Mouse (Mus musculus) CH12.LX (cell line): Measurements from ENCODE around the gene Gata2. TPM values are rescaled to one million over a fixed set of nuclear protein-coding genes. Genes with fewer than 3 reads are reported as not detected.

Experiments
- DNase-seq: peaks from one replicate; pipeline ENCODE4 v3.0.0-alpha.2; 2013; ENCODE audit errors: extremely low read depth
- H3K27ac ChIP-seq: 2 replicates; pipeline ENCODE4 v1.5.1; 2012; ENCODE audit warnings: low read depth, mild to moderate bottlenecking, control low read depth, moderate library complexity; ENCODE audit not compliant: insufficient read depth
- H3K27me3 ChIP-seq: replicated peaks from 2 replicates; pipeline ENCODE3; 2012; ENCODE audit warnings: inconsistent platforms
- H3K36me3 ChIP-seq, 2 experiments: replicated peaks in 1 of 2; 2 replicates each; pipeline versions ENCODE3 to v1.6.1; 2012; ENCODE audit warnings: inconsistent platforms in 1 of 2, low read length in 1 of 2, mild to moderate bottlenecking in 1 of 2, mixed read lengths in 1 of 2, moderate library complexity in 1 of 2; ENCODE audit not compliant: control insufficient read depth in 1 of 2, insufficient read depth in 1 of 2
- H3K4me1 ChIP-seq, 2 experiments: 2 replicates each; pipeline ENCODE4 v1.6.1; 2012; ENCODE audit warnings: inconsistent platforms in 1 of 2, moderate library complexity in 1 of 2; ENCODE audit not compliant: insufficient read depth in 2 of 2, control insufficient read depth in 1 of 2
- H3K4me2 ChIP-seq: 2 replicates; pipeline ENCODE4 v1.6.1; 2012; ENCODE audit warnings: low read depth, mild to moderate bottlenecking, control low read depth; ENCODE audit not compliant: poor library complexity, insufficient read depth, severe bottlenecking
- H3K4me3 ChIP-seq, 3 experiments: fragments of 150-350 bp in 1 of 3; sonication (generic) in 1 of 3; replicated peaks in 1 of 3; 2 replicates each; pipeline versions ENCODE3 to v1.5.1; 2011 to 2012; ENCODE audit warnings: low read depth in 2 of 3, low read length in 2 of 3, mild to moderate bottlenecking in 2 of 3, moderate library complexity in 2 of 3, control low read depth in 1 of 3, improper control_type of control experiment in 1 of 3, inconsistent platforms in 1 of 3, mixed read lengths in 1 of 3; ENCODE audit not compliant: poor library complexity in 1 of 3
- H3K79me2 ChIP-seq: replicated peaks from 2 replicates; pipeline ENCODE4 v1.6.1; 2012; ENCODE audit warnings: mild to moderate bottlenecking, moderate library complexity; ENCODE audit not compliant: control insufficient read depth, poor library complexity, insufficient read depth, severe bottlenecking; ENCODE audit errors: extremely low read depth
- H3K9ac ChIP-seq: 2 replicates; pipeline ENCODE4 v1.6.1; 2012; ENCODE audit warnings: low read depth, mild to moderate bottlenecking, control low read depth, moderate library complexity; ENCODE audit not compliant: insufficient read depth
- H3K9me3 ChIP-seq: replicated peaks from 2 replicates; pipeline ENCODE3; 2012; ENCODE audit warnings: low read length, inconsistent platforms, mixed read lengths
- CHD1 ChIP-seq: IDR thresholded peaks from 2 replicates; pipeline ENCODE4 v1.6.1; 2012; ENCODE audit warnings: low read depth, low read length, improper control_type of control experiment, inconsistent platforms
- CTCF ChIP-seq, 2 experiments: IDR thresholded peaks in 1 of 2; conservative IDR thresholded peaks in 1 of 2; 2 replicates each; pipeline ENCODE4 v1.5.1; 2011 to 2012; ENCODE audit warnings: low read depth in 2 of 2, low read length in 2 of 2, improper control_type of control experiment in 1 of 2, inconsistent platforms in 1 of 2, mild to moderate bottlenecking in 1 of 2, moderate library complexity in 1 of 2
- E2F4 ChIP-seq: IDR thresholded peaks from 2 replicates; pipeline ENCODE4 v1.6.1; 2011; ENCODE audit warnings: low read depth, low read length, improper control_type of control experiment; ENCODE audit not compliant: insufficient replicate concordance
- ELF1 ChIP-seq: IDR thresholded peaks from 2 replicates; pipeline ENCODE4 v1.6.1; 2014; ENCODE audit warnings: low read depth, mild to moderate bottlenecking, inconsistent platforms, low read length, improper control_type of control experiment
- GABPA ChIP-seq: IDR thresholded peaks from 2 replicates; pipeline ENCODE4 v1.6.1; 2012; ENCODE audit warnings: low read depth, low read length, improper control_type of control experiment, inconsistent platforms; ENCODE audit not compliant: insufficient replicate concordance
- IRF4 ChIP-seq: IDR thresholded peaks from 2 replicates; pipeline ENCODE4 v1.6.1; 2014; ENCODE audit warnings: low read depth, mild to moderate bottlenecking, inconsistent platforms, low read length, improper control_type of control experiment
- MAFK ChIP-seq: IDR thresholded peaks from 2 replicates; pipeline ENCODE4 v1.6.1; 2011; ENCODE audit warnings: low read length, improper control_type of control experiment; ENCODE audit not compliant: insufficient replicate concordance
- MAZ ChIP-seq: IDR thresholded peaks from 2 replicates; pipeline ENCODE4 v1.6.1; 2012; ENCODE audit warnings: low read depth, mild to moderate bottlenecking, inconsistent platforms, low read length, improper control_type of control experiment, moderate library complexity
- MEF2A ChIP-seq: IDR thresholded peaks from 2 replicates; pipeline ENCODE4 v1.6.1; 2014; ENCODE audit warnings: low read depth, mild to moderate bottlenecking, inconsistent platforms, low read length, improper control_type of control experiment, borderline replicate concordance
- MXI1 ChIP-seq: IDR thresholded peaks from 2 replicates; pipeline ENCODE4 v1.6.1; 2011; ENCODE audit warnings: mild to moderate bottlenecking, low read depth, low read length, improper control_type of control experiment
- MYC ChIP-seq: IDR thresholded peaks from 2 replicates; pipeline ENCODE4 v1.6.1; 2011; ENCODE audit warnings: low read depth, mild to moderate bottlenecking, improper control_type of control experiment, low read length
- POLR2A ChIP-seq: IDR thresholded peaks from 2 replicates; pipeline ENCODE4 v1.6.1; 2011; ENCODE audit warnings: low read depth, mild to moderate bottlenecking, improper control_type of control experiment, low read length
- RCOR1 ChIP-seq: conservative IDR thresholded peaks from 2 replicates; pipeline ENCODE4 v1.6.1; 2012; ENCODE audit warnings: low read depth, mild to moderate bottlenecking, inconsistent platforms, low read length, improper control_type of control experiment
- TCF12 ChIP-seq: IDR thresholded peaks from 2 replicates; pipeline ENCODE4 v1.6.1; 2014; ENCODE audit warnings: low read depth, mild to moderate bottlenecking, inconsistent platforms, low read length, improper control_type of control experiment
- USF2 ChIP-seq: conservative IDR thresholded peaks from 2 replicates; pipeline ENCODE4 v1.6.1; 2011; ENCODE audit warnings: low read depth, low read length, improper control_type of control experiment
- ZC3H11A ChIP-seq: IDR thresholded peaks from 2 replicates; pipeline ENCODE4 v1.6.1; 2012; ENCODE audit warnings: low read depth, mild to moderate bottlenecking, inconsistent platforms, low read length, improper control_type of control experiment
- ZMIZ1 ChIP-seq: IDR thresholded peaks from 2 replicates; pipeline ENCODE4 v1.6.1; 2012; ENCODE audit warnings: low read depth, mild to moderate bottlenecking, inconsistent platforms, low read length, improper control_type of control experiment
- dilution Hi-C: fragments of 300-500 bp; cut with MboI; formaldehyde crosslinking; loops from 2 replicates; pipeline ENCODE4 v1.14.3; 2020; ENCODE audit warnings: low sequenced_read_pairs; ENCODE audit not compliant: extremely low pct_unique_long_range_greater_than_20kb, extremely low pct_ligation_motif_present
- in situ Hi-C: fragments of 300-500 bp; cut with MboI; formaldehyde crosslinking; loops from 3 replicates; pipeline ENCODE4 v1.14.3; 2019; ENCODE audit warnings: low sequenced_read_pairs, low pct_ligation_motif_present, low pct_unique_long_range_greater_than_20kb, mixed read lengths
- polyA plus RNA-seq: library from polyadenylated mRNA; unstranded; fragments of >175 nt; gene quantifications from 2 replicates; pipeline ENCODE4 v1.2.1, GENCODE M21; 2012; ENCODE audit warnings: low read depth; ENCODE audit not compliant: insufficient read length
- total RNA-seq, 2 experiments: library from RNA; depleted of rRNA; stranded (reverse); fragments of 300-350 nt in 1 of 2; fragments of >200 nt in 1 of 2; gene quantifications; 2 replicates each; pipeline ENCODE4 v1.2.3; 2012 to 2014

Gata2 gene
- total and polyA plus RNA-seq, 3 experiments, result not detected

GRCm38 (mm10) chr6:88191411-88192070 lies 2.1 kb upstream of the Gata2 start:
- H3K9ac ChIP-seq, result no peak overlapping the region
- H3K4me3 ChIP-seq, result no peak overlapping the region
- no peak overlapping the region for H3K4me2 ChIP-seq
- no peak for TF ChIP-seq MAZ
- no peak for TF ChIP-seq CTCF (conservative IDR thresholded peaks at IDR 0.05 in 1 of 2, IDR thresholded peaks at IDR 0.05 in 1 of 2; ENCODE audit: low read depth in 2 of 2, low read length in 2 of 2)
- no peak for TF ChIP-seq MXI1
- TF ChIP-seq MAFK, result no peak
- no peak for TF ChIP-seq GABPA
- no peak for TF ChIP-seq IRF4
- TF ChIP-seq MYC, result no peak
- dilution Hi-C loops, result no loop called here
- H3K9me3 ChIP-seq, result peaks cover 3% of the 10 kb centered on the region
- H3K36me3 ChIP-seq, result no peaks in the 10 kb centered on the region
- H3K4me1 ChIP-seq, result peaks cover 0 to 3% of the 10 kb centered on the region in 2 experiments; a peak in 3 of 4 replicates
- no peaks in the 10 kb centered on the region for H3K79me2 ChIP-seq
- peaks cover 41% of the 10 kb centered on the region for H3K27me3 ChIP-seq
- H3K27ac ChIP-seq, result no peak overlapping the region
- in situ Hi-C loops, result no loop called here
- DNase-seq, result no peak

GRCm38 (mm10) chr6:88192756-88193155 lies 935 bp upstream of the Gata2 start:
- dilution Hi-C loops, result no loop called here
- Histone ChIP-seq H3K27me3 (peaks cover 32% of the 10 kb centered on the region), H3K36me3 (no peaks in the 10 kb centered on the region), H3K4me2 (no peak overlapping the region), H3K4me3 (no peak overlapping the region), H3K4me1 (peaks cover 0 to 3% of the 10 kb centered on the region in 2 experiments; a peak in 3 of 4 replicates), H3K27ac (no peak overlapping the region), H3K79me2 (no peaks in the 10 kb centered on the region), H3K9me3 (peaks cover 5% of the 10 kb centered on the region), H3K9ac (no peak overlapping the region)
- no peak for DNase-seq
- in situ Hi-C loops, result no loop called here
- no peak for TF ChIP-seq E2F4
- no peak for TF ChIP-seq ZC3H11A
- no peak for TF ChIP-seq ZMIZ1
- TF ChIP-seq MEF2A, result no peak
- TF ChIP-seq TCF12, result no peak
- TF ChIP-seq ELF1, result no peak
- no peak for TF ChIP-seq CHD1
- TF ChIP-seq MYC, result no peak
- TF ChIP-seq MXI1, result no peak
- no peak for TF ChIP-seq GABPA
- TF ChIP-seq RCOR1, result no peak
- TF ChIP-seq USF2, result no peak
- no peak for TF ChIP-seq POLR2A
